Mouse (Mus musculus) spleen, adult 2 months (tissue): Measurements from ENCODE around the gene Cacna1f.

Experiments used
- CTCF ChIP-seq: fragments of 200-500 bp; IDR thresholded peaks from 2 replicates; pipeline ENCODE4 v1.5.1; 2011; ENCODE audit warnings: mild to moderate bottlenecking, inconsistent platforms; ENCODE audit not compliant: insufficient read depth, insufficient read length, insufficient replicate concordance; ENCODE audit errors: extremely low read depth
- POLR2A ChIP-seq: fragments of 200-500 bp; IDR thresholded peaks from 2 replicates; pipeline ENCODE4 v1.6.1; 2011; ENCODE audit warnings: low read depth, low read length, inconsistent platforms

DNA sequence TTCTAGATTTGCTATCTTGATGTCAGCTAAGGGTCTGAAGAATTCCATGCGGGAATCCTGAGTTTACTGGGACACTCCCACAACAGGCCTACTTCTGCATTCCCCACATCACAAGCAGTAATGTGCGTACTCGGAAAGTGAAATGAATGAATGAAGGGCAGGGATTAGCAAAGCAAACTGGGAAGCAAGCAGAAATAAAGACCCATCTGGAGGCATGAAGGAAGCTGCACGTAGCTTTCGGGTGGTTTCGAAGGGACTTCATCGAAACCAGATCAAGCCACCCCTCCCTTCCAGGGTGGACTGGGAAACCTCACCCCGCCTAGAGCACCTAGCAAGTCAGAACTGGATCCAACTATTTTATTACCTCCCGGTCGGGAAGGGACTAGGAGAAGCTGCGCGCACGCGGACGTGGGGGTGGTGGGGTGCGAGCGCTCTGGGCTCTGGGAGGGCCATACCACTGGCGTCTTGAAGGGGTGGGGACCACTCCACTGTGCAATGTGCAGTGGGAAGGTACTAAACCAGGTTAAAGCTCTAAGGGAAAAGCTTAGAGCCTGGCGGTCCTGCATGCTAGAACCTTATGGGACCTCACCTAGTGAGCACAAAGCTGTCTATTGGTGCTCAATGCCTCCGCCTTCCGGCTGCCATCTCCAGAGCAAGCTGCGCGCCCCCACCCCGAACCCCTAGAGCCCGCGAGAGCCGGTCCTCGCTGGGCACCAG is 67.6 kb downstream of the Cacna1f start:
- no peak for TF ChIP-seq CTCF
- TF ChIP-seq POLR2A: no peak
